Mouse (Mus musculus) splenic B cell, adult 2 months (primary cell): ENCODE data around the gene Aldh3a2.
"Not testable (repeated sequence)": the region's sequence is repeated elsewhere in the genome, so short reads cannot be mapped to it uniquely, and the experiment has no call there.

ENCODE experiments used
- DNase-seq: peaks from one replicate; pipeline ENCODE4 v3.0.0-alpha.2; 2011; ENCODE audit warnings: low read depth, low spot score
- H3K27me3 ChIP-seq: 2 replicates; pipeline ENCODE4 v1.6.1; 2012; ENCODE audit warnings: mild to moderate bottlenecking, low read length, moderate library complexity, mixed read lengths; ENCODE audit not compliant: control insufficient read depth, poor library complexity, insufficient read depth, severe bottlenecking
- H3K36me3 ChIP-seq: 2 replicates; pipeline ENCODE4 v1.6.1; 2012; ENCODE audit warnings: mild to moderate bottlenecking, low read length, moderate library complexity, mixed read lengths; ENCODE audit not compliant: control insufficient read depth, poor library complexity, insufficient read depth, severe bottlenecking

The Aldh3a2 gene

DNA sequence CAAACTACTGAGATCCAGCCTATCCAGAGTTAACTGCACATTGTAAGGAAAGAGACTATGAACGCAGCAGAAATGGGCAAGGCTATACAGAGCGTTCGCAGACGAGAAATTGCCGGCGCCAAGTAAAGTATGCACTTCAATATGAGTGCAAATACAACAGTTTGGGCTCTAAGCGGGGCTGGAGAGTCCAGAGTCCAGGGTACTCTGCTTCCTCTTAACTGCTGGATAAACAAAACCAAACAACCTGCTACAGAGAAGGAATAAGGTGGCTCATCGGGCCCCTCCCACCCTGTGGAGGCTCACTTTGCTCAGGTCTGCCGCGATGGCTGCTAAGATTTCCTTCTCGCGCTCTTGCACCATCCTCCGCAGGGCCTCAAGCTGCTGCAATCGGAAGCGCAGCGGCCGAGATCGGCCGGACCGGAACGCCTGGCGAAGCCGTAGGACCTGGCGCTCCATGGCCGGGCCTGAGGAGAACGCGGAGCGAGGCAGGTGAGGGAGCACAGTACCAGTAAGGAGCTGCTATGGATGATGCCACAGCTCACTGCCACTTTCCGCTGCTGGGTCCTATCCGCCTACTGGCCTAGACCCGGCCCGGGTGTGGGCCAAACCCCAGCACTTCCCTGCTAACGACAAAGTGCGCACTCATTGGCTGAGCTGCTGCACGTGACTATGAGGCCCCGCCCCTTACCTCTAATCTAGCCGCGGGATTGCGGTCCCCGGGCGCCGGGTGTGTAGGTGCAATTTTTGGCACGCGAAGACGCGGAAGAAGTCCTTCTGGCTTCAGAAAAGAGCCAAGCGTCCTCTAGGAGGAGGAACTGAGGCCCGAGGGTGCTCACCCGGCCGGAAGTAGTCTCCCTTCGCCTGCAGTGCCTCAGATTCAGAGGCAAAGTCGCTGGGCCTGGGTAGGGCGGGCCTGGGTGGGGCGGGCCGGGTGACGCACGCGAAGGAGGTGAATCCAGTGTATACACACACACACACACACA lies at the start of gene Aldh3a2:
Aldh3a2 (minus strand) TSS at position 914 of the 983 bp plus-strand sequence.
- peaks cover 9% of the 10 kb centered on the region; the same call in 1 of the 2 replicates for H3K36me3 ChIP-seq
- H3K27me3 ChIP-seq, result no peaks in the 10 kb centered on the region
- DNase-seq, result peak; percentile 96

DNA sequence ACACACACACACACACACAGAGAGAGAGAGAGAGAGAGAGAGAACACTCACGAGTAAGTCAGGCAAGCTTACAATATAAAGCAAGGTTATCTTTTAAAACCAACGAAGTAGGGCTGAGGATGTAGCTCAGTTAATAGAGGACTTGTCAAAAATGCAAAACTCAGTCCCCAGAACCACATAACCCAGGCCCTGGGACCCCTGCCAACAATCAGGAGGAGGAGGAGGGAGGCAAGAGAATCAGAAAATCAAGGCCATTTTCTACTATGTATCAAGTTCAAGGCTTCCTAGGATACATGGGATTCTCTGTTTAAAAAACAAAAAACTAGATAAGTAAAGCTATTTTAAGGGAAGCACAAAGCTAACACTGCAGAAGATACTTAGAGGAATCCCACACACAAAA lies 49.6 kb upstream of the Aldh3a2 start:
- H3K36me3 ChIP-seq, result no peaks in the 10 kb centered on the region
- DNase-seq, result no peak
- H3K27me3 ChIP-seq, result no peaks in the 10 kb centered on the region

DNA sequence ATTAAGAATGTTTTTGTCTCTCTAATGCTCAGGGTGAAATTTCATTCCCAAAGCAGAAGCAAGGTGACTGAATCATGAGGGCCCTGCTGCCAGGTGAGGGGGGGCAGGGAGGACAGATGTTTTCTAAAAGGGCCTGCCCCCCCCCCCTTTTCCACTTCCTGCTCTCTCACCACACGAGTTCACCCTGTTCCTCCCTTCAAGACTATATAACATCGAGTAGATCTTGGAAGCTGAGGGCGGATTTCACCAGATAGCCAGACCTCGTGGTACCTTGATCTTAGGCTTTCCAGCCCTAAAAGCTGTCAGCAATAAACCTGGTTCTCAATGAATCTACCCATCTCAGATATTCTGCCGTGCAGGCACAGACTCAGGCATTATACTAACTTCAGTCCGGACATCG lies 43.1 kb upstream of the Aldh3a2 start:
- no peaks in the 10 kb centered on the region for H3K36me3 ChIP-seq
- DNase-seq, result no peak
- H3K27me3 ChIP-seq, result no peaks in the 10 kb centered on the region

DNA sequence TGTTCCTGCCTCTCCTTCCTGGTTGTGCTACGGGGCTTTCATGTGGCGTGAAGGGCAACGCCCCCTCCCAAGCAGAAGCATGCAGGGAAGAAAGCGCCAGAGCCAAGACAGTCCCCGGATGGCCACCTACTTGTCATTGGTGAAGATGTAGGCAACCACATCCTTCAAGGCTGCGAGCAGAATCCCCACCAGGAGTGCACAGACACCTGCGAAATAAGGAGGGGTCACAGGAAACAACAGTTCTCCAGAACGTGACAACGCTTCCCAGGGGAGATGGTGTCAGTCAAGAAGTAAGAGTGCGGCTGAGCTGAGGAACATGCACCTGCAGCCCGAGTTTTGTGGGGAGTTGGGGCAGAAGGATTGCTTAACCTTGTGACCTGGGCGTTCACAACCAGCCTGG lies 42.6 kb upstream of the Aldh3a2 start:
- DNase-seq, result peak; percentile 63
- Histone ChIP-seq H3K27me3 (no peaks in the 10 kb centered on the region), H3K36me3 (no peaks in the 10 kb centered on the region)

DNA sequence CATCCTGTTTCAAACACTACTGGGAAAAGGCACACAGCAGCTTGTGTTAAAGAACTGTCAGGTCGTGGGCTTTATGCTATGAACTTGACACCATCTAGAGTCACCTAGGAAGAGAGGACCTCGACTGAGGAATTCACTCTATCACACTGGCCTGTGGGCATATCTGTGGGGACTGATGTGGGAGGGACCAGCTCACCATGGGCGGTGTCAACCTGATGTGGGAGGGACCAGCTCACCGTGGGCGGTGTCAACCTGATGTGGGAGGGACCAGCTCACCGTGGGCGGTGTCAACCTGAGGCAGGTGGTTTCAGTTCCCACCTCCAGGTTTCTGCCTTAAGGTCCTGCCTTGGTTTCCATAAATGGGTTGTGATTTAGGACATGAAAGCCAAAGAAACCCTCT lies 40.5 kb upstream of the Aldh3a2 start:
- Histone ChIP-seq H3K27me3 (no peaks in the 10 kb centered on the region), H3K36me3 (no peaks in the 10 kb centered on the region)
- DNase-seq, result peak; percentile 8

DNA sequence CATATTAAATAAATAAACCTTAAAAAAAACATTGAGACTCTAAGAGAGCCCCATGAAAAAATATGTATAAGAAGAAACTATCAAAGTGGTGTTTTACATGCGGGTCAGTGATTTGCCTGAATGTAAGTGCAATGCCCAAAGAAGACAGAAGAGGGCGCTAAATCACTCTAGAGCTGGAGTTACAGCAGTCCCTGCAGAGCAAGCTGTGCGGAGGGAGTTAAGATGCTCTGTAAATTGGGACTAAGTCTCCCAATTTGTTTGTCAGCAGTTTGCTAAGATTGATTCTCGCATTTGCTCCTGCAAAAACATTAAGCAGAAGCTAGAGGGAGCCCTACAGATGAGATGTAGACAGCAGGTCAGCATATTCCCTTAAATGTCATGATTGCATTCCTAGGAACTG lies 38.1 kb upstream of the Aldh3a2 start:
- Histone ChIP-seq H3K36me3 (no peaks in the 10 kb centered on the region), H3K27me3 (no peaks in the 10 kb centered on the region)
- peak; percentile 78 for DNase-seq

DNA sequence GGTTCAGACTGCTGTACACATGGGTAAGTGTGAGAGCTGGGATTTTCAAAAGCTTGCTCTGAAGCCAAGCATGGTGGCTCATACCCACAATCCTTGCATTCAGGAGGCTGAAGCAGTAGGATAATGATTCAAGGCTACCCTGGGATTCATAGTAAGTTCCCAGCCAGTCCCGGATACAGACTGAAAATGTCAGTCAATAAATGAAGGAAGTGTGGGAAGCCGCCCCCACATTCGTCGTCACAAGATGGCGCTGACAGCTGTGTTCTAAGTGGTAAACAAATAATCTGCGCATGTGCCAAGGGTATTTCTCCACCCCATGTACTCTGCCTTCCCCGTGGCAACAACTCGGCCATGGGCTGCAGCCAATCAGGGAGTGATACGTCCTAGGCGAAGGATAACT lies 37.3 kb upstream of the Aldh3a2 start:
- not testable (repeated sequence) for H3K36me3 ChIP-seq, H3K27me3 ChIP-seq, DNase-seq

DNA sequence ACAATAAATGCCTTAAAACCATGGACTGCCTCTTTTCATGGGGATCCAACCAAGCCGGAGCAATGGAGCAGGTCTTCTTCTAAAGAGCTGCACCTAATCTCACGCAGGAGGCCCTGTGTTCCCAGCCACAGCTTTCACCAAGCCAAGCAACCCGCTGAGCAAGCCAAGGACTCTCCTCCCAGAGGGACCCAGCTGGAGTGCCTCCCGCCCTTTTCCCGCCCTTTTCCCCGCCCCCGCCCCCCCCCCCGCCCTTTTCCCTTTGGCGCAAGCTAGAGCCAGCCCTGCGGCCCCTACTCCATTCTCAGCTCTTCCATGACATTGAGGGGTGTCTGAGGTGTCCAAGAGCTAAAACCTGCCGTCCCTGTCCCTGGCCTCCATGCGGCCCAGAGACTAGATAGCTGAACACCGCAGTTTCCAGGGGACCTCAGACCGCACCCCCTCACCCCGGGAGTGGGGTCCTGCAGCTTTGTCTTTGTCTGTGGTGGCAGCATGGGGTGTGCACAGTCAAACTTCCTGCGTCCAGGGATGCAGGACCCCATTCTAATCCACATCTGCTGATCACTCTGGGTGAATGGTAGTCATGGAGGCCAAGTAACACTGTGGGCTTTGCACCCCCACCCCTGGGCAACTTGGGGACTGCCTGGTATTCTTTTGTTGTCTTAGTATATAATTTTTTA lies 33.6 kb upstream of the Aldh3a2 start:
- H3K27me3 ChIP-seq, result no peaks in the 10 kb centered on the region
- no peak for DNase-seq
- no peaks in the 10 kb centered on the region for H3K36me3 ChIP-seq

DNA sequence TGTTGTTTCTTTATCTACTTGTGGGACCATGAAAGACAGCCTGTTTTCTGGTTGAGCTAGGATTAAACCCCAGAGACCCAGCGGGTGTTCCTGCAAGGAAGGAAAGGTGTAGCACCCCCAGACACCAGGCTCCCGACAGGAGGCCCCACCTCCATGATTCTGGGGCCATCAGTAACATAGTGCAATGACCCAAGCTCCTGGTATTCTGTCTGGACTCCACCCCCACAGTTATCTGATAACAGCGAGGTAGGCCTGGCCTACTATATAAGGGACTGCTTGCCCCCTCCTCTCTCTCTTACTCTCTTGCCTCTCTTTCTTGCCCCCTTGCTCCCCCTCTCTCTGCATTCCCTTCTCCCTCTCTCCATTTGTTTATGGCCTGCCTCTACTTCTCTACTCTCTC lies 32.9 kb upstream of the Aldh3a2 start:
- Histone ChIP-seq H3K27me3 (no peaks in the 10 kb centered on the region), H3K36me3 (no peaks in the 10 kb centered on the region)
- no peak for DNase-seq

DNA sequence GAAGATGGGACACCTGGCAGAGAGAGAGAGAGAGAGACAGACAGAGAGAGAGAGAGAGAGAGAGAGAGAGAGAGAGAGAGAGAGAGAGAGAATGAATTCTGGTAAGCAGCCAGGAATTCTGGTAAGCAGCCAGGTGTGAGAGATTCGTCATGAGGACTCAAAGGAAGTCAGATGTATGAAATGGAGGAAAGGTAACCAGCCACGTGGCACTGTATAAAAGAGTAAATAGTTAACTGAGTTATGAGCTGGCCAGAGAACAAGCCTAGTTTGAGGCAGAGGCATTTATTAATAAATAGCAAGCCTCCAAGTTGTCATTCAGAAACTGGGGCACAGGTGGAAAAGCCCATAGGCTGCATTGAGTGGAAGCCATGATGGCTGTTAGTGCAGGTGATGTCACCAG lies 30.6 kb upstream of the Aldh3a2 start:
- no peak for DNase-seq
- no peaks in the 10 kb centered on the region for H3K27me3 ChIP-seq
- H3K36me3 ChIP-seq, result no peaks in the 10 kb centered on the region

DNA sequence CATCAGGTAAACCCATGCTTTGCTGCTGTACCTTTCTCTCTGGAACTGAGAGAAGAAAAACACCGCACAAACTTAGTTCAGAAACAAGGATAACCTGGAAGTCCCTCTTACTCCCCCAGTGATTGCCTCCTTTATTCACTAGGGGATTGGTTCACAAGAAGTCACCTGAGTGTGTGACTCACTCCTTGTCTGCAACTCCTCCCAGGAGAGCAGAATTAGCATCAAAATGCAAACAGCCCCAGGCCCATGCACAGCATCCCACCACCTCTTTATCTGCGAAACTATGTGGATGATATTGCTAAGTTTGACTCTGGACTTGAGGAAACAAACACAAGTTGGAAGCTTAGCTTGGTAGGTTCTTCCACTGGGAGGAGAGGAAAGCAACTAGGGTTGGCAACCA lies 30.1 kb upstream of the Aldh3a2 start:
- Histone ChIP-seq H3K36me3 (no peaks in the 10 kb centered on the region), H3K27me3 (no peaks in the 10 kb centered on the region)
- no peak for DNase-seq

DNA sequence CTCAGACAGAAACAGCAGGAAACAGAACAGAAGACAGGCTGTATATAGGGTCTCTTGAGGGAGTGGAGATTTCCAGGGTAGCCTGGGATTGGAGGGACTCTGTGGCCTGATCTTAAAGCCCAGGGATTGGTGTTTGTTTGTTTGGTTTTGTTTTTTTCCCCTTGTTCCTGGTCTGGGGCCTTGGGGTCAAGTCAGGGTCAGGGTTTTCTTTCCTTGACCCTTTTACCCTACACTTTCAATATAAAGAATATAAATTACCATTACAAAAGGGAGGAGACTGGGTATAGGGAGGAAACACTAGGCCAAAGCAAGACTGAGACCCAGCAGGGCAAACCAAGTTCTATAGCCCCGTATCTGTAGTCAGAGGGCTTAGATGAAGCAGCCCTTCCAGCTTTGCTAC lies 29.3 kb upstream of the Aldh3a2 start:
- DNase-seq, result no peak
- no peaks in the 10 kb centered on the region for H3K36me3 ChIP-seq
- no peaks in the 10 kb centered on the region for H3K27me3 ChIP-seq

DNA sequence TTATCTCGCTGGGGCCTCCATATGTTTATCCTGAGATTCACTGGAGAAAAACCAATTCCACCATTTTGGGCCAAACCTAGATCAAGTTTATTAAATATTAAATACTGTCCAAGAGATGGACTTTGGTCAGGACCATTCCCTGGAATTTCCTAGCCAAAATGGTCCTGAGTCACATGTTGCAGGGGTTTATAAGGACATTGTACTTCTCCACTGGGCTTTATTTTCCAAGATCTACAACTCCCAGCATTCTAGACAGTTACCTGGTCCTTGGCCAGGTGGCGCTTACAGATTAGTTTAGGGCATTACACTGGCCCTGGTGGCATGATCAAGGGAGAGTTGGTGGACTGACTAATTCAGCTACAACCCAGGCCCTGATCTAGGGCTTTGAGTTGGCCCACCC lies 28.3 kb upstream of the Aldh3a2 start:
- H3K27me3 ChIP-seq, result no peaks in the 10 kb centered on the region
- no peak for DNase-seq
- H3K36me3 ChIP-seq, result no peaks in the 10 kb centered on the region

DNA sequence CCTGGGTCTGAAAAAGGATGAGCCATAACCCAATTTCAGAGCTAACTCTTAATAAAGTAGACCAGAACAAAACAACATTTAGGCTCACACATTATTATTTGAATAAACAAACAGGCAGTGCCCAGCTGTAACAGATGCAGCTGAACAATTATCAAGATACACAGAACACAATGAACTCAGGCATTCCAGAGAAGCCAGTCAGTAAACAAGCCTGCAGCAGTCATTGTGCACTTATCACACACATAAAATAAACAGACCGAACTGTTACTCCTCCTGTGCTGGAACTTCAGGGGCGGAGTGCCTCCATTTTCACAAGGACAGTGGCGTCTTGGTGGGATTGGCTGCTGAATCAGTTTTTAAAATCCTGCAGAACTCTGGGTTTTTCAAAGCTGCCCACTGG lies 27.2 kb upstream of the Aldh3a2 start:
- no peaks in the 10 kb centered on the region for H3K36me3 ChIP-seq
- no peaks in the 10 kb centered on the region for H3K27me3 ChIP-seq
- DNase-seq, result no peak

DNA sequence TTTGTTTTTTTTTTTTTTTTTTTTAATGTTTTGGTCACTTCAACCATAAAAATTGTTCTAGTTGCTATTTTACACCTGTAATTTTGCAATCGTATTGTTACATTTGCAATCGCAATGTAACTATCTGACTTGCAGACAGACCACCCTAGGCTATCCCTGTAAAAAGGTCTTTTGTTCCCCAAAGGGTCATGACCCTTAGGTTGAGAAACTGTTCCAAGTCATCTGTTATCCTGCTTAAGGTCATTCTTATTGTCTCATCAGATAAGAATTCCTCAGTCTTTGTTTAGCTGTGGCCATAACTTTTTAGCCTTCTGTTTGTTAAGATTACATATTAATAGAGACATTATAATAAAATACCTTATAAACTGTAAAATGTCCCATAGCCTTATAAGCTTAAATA lies 26.0 kb upstream of the Aldh3a2 start:
- no peaks in the 10 kb centered on the region for H3K27me3 ChIP-seq
- no peaks in the 10 kb centered on the region for H3K36me3 ChIP-seq
- DNase-seq, result no peak
